Mouse (Mus musculus): Measurements from ENCODE around the gene 2310009B15Rik.

2310009B15Rik gene

DNA sequence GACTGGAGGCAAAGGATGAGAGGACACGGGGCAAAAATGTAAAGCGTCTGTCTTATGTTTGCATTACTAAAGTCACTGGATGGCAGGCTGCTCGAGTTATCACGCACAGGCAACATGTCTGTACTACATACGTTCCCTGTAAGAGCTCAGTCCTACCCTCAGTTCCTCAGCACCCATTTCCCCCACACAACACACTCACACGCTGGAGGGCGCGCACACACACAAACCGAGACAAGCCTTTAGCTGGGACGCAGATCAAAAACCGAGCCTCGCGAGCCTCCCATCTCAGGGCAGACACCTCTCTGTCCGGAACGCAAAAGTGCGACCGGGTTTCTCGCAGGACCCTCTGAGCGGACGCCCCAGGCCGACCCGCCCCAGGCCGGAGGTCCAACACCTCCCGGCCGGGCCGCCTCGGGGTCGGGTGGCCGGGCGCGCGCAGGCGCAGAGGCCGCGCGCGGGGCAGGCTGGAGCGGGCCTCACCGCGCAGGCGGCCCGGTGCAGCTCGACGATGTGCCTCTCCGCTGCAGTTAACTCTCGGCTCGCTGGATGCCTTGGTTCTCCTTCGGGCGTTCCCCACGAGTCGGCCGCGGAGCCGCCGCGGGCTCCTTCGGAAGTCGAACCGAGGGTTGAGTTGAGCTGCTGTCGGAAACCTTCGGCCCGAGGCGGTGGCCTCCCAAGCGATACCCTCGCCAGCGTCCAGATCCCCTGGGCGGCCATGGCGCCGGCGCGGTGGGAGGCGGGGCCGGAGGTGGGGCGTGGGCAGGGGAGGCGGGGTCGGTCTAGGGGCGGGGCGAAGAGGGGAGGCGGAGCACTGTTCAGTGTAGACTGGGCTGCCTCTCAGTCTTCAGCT, at the start of gene 2310009B15Rik:
TSS of gene 2310009B15Rik (minus strand) at position 752 of the 850 bp plus-strand sequence.
- DNase-seq (ENCODE audit: low spot score) = peak; percentile 47

DNA sequence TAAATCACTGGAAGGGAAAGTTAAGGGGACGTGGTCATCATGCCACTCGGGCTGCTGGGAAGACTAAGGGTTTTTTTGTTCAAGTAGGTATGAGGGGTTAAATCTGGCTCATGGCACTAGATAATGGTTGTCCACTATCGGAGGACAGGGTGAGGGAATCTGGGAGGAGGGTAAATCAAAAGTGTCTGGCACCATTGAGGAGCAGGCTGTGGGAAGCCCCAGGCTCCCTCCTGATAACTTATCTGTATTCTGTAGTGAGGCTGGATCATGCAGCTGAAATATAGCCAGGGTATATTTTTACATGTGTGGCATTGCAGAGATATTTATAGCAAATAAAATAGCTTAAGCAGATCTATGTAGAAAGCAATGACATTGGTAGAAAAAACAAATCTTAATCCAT, 49.6 kb upstream of the 2310009B15Rik start:
- DNase-seq (ENCODE audit: low spot score) = no peak

DNA sequence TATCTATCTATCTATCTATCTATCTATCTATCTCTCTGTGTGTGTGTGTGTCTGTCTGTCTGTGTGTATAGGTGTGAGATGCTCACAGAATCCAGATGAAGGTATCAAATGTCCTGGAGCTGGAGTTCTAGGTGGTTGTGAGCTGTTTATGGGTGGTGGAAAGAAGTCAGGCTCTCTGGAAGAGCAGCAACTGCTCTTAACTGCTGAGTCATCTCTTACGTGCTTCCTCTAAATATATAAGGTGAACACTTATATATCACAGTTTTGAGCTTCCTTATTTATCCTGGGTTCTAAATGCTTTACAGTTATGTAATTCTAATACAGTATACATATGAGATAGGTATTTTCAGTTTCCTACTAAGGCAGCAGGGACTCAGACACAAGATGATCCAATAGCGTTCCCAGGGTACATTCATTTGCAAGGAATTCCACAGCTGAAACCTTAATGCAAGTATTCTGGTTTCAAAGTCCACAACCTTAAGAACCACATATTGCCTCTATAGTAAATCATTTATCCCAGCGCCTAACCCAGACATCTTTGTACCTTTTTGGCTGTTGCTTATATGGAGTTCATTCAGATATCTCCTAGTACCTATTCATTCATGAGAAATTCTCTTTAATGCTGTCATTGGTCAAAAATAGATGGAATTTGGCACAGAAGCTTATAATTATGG, 48.6 kb upstream of the 2310009B15Rik start:
- DNase-seq (ENCODE audit: low spot score) = no peak

DNA sequence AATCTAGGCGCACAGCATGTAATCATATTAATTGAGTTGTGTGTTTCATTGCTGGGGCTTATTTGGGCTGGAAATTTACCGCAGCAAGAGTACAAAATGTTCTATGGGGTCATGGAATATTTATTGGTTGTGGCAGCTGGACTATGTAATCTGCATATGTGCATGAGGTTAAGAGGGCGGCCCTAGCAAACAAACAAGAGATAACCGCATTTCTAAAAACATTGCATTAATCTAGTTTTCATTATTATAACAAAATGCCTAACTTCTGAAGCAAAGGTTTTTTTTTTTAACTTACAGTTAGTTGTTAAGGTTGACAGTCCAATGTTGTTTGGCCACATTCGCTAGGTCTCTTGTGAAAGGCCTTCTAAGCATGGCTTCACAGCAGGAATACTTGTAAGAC, 47.2 kb upstream of the 2310009B15Rik start:
- DNase-seq (ENCODE audit: low spot score) = no peak

DNA sequence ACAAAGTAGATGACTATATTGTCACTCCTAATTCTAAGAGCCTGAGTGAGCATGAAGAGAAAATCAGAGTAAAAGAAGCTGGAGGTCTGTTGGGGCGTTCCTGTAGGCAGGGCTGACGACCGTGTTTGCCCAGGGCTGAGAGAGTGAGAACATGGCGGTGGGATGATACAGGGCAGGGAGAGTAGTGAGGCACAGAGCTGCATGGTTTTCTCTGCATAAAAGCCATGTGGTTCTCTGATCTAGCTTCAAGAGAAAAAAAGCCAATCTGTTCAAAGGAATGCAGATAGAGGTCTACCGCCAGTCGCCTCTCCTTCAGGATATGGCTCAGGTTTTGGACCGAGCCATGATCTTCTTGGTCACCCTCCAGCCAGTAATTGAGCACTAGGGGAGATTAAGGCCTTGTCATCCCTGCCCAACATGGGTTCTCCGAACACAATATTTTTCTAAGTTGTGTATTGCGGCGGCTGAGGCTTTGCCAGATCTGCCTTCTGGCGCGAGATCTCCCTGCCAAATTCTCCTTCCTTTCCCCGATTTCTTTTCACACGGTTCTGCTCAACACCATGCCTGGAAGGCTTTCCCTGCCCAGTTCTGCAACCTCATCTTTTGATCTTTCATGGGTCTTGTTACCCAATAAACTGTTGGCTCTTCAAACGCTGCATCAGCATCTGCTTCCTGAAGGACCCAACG, 44.9 kb upstream of the 2310009B15Rik start:
- DNase-seq (ENCODE audit: low spot score) = peak; percentile 11

DNA sequence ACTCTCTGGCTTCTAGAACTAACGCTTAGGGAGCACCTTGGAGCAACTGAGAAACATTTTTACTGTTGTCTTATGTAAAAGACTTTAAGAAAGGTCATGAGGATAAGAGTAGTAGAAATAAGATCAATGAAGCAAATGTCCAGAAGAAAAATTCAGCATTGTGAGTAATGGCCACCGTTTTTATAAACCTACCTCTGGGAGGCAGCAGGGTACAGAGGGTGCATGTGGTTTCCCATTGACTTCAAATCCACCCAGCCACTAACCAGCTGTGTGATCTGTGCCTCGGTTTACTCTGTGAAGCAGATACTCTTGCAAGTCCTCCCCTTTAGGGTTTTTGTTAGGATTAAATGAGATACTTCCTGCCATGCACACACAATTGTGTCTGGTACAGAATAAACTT, 39.4 kb upstream of the 2310009B15Rik start:
- DNase-seq (ENCODE audit: low spot score) = no peak

DNA sequence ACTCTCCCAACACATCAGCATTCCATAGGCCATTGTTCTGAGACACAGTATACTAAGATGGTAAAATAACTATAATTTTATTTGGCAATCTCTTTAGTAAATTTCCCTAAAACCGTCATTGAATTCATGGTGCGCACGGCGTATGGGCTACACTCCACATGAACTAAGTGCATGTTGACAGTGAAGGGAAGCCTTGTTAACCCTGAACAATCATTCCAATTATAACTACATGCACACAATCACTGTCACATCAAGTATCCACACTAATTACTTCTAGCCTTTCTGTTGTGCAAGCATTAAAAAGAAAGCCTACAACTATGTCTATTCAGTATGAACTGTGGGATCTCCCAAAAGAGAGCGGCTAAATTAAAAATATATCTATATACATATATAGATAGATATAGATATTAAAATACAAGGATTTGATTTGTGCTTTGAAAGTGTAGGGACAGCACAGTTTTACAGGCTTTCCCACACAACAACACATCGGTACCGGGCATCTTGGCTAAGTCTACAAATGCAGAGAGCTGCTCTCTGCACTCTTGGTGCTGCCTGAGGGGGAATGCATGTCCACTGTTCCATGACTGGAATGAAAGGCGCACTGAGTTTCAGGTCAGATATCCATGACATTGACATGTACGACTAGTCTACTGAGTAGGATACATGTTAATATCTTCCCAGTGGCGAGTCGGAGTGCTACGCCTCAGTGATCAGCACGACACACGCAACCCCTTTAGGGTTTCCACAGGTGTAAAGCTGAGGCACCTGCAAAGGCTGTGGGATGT, 21.0 kb upstream of the 2310009B15Rik start:
- no peak for DNase-seq (ENCODE audit: low spot score)

DNA sequence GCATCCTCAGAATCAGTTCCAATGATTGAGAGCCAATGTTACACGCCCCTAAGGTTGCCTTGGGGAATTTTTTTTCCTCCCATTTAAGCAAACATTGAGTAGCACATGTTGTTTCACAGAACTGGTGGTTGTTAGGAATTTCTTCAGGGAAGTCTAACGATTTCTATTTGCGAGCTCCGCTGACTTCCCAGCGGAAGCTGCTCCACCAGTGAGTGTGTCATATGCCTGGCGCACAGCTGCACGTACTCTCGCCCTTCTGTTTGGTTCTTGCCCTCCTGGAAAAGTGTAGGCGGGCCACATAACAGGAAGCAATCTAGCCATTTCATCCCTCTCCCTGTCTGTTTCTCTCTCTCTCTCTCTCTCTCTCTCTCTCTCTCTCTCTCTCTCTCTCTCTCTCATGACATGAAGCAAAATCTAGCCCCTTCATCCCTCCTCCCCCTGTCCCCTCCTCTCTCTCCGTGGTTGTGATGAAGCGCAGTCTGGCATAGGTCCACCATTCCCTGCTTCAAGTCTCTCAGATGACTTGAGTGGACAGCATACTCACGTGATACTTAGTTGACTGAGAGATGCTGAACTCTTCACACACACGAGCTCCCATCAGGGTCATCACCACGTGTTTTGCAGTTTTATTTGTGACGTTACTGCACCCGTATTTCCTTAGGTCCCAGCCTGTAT, 19.9 kb upstream of the 2310009B15Rik start:
- no peak for DNase-seq (ENCODE audit: low spot score)

DNA sequence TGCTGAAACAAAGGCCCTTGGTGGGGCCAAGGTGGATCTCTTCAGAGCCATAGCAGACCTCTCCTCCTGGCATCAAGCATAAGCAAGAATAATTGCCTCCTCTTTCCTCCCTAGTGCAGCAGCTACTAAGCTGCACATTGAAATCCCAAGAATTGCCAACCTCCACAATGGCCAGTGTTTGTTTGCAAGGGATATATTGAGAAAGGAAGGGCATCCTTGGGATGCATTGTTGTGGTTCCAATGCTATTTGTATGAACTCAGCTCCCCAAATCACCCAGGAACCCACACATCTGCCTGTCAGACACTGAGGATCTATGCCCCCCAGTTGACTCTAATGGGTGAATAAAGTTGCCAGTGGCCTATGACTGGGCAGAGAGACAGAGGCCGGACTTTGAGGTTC, 5.8 kb downstream of the 2310009B15Rik start:
- DNase-seq (ENCODE audit: low spot score) = no peak

DNA sequence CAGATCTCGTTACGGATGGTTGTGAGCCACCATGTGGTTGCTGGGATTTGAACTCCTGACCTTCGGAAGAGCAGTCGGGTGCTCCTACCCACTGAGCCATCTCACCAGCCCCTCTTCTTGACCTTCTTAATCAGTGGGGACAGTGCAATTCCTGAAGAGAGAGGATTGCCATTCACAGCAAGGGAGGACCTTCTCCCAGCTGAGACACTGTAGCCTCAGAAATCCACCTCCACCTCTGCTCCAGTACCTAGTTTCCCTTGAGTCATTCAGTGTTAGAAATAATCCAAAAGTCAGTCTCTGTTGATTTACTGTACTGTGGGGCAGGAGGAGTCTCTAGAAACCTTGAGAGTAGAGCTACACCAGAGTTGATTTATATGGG, 6.5 kb downstream of the 2310009B15Rik start:
- no peak for DNase-seq (ENCODE audit: low spot score)

DNA sequence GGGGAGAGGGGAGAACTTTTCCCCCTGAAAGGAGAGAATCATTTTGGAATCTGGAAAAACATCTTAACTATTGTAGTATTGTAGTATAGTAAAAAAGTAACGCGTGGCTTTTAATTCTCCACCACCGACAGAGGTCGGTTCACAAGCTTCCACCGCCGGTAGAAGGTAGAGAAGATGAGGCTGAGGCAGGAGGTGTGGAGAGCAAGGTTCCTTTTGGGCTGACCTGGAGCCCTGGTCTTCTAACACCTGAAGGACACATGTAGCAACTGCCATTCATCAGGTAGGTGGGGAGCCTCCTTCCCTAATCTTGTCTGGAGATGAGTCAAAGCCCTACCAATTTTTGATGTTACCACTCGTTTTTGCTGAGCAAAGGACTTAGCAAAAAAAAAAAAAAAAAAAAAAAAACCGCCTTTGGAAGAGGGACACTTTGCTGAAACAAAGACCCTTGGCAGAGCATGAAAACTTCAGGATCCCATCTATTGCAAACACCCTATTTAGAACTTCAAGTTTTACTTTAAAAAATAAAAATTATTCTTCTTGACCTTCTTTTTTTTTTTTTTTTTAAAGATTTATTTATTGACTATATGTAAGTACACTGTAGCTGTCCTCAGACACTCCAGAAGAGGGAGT, 7.0 kb downstream of the 2310009B15Rik start:
- no peak for DNase-seq (ENCODE audit: low spot score)

DNA sequence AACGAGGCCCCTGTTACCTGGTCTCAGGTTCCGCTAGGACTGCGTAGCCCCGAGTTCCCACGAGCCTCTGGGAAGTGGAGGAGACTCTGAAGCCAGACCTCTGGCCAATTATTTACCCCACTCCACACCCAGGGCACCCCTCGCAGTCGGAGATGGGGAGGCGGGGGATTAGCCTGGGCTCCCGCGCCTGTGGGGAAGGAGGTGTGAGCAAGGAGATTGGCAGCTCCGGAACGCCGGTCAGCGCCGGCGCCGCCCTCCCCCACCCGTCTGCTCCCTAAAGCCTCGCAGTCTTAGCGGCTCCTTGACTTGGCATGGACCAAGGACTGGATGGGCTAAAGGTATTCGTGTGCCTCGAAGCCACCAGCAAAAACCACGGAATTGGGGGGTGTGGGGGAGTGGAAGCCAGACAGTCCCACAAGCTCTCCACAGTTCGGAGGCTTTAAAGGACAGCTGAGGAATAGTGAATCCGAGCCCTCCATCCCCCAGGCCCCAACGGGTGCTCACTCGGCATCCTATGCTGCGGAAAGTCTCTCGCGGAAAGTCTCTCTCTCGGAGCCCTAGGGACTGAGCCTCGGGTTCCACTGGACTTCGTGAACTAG, 8.0 kb downstream of the 2310009B15Rik start, which contains the start of gene Lhx9:
TSS of gene Lhx9 (minus strand) at position 67 of the 599 bp plus-strand sequence.
- DNase-seq (ENCODE audit: low spot score) = no peak

DNA sequence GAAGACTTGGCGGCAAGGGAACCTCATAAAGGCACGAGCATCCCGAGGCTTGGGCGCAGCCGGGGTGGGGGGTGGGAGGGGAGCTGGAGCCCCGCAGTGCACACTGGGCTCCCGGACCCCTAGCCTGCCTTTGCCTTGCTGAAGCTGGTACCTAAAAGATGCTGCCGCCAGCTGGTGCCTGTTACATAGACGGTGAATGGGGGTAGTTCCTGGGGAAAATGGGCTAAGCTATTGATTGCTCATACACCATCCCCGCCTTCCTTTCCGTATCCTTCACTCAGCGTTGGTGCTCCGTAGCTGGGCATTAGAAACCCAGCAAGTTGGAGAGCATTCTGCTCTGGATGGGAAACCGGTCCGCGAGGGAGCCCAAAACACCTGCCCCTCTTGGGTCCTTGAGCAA, 8.6 kb downstream of the 2310009B15Rik start:
- DNase-seq (ENCODE audit: low spot score) = no peak

DNA sequence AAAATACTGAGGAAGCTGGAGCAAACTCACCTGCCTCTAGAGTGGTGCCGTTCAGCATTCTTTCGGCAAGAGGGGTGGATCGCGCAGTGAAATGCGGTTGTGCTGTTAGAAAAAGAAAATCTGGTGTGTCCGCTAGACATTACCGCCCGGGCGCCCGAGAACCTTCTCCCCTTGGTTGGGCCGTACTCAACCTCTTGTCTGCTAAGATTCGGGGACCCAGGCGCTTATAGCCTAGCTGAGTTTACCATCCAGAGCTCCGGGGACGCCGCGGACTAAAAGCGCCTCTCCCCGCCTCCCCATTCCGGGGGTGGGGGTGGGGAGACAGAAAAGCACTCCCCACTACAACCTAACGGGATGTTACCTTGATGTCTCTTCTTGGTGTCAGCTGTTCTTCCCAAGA, 9.5 kb downstream of the 2310009B15Rik start:
- no peak for DNase-seq (ENCODE audit: low spot score)

DNA sequence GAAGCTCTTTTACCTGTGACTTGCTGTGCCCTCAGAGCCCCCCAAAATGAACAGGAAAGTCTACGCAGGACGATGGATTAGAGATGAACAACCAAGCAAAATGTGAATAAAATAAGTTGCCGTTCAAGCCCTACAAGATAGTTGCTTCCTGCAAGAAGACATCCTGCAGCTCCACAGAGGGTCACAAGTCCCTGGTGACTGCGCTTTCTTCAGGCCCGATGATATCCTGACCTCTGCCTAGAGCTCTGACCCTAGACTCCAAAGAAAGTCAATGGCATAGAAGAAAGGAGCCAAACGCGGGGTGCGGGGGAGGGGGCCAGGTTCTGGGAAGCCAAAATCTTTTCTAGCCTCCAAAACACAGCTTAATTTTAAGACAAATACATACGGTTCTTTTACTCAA, 10.1 kb downstream of the 2310009B15Rik start:
- DNase-seq (ENCODE audit: low spot score) = no peak

DNA sequence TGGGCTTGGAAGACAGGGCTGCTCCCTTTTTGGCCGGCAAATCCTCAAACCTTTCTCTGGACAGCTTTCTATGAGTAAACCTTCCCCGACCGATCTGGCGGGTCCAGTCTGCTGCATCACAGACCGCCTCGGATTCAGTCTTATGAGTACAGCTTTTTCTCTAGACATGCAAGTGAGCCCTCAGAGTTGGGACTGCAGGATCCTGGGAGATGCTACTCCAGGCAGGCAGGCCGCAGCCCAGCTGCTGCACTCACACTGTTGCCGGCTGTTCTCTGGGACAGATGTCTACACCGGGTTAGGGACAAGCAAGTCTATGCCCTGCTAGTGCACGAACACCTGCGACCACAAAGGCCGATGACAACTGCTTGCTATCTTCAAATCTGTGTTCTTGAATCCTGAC, 10.5 kb downstream of the 2310009B15Rik start:
- no peak for DNase-seq (ENCODE audit: low spot score)

DNA sequence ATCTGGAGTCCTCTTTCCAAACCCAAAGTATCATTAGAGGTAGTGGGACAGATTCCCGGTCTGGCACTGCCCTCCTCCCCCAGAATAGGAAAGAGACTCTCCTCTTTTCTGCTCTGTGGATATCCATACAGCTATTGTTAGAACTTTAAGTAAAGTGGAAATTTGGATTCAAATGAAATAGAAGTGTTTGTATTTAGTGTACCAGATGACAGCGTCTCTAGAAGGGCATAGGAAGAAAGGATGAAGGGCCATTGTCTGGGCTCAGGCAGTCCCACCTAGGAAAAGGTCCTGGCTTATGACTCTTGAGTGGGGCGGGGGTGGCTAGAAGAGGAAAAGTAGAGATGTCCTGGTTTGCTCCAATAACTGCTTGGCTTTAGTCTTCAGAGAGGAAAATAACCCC, 11.2 kb downstream of the 2310009B15Rik start:
- no peak for DNase-seq (ENCODE audit: low spot score)

DNA sequence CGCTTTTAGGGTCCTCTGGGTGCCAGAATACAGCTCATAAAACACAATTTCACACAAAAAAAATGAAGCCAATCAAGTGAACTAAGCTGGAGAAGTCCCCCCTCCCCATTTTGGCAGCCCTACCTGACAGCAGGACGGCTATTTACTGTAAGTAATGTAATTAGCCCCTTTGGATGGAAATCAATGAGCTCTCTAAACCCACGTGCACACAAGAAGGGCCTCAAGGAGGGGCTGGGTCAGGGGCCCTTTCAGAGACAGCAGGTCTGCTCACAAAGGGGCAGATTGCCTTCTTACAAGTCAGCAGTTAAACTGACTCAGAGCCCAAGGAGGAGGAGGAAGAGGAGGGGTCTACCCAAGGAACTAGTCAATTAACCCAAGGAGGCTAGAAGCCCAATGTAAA, 12.5 kb downstream of the 2310009B15Rik start:
- no peak for DNase-seq (ENCODE audit: low spot score)

DNA sequence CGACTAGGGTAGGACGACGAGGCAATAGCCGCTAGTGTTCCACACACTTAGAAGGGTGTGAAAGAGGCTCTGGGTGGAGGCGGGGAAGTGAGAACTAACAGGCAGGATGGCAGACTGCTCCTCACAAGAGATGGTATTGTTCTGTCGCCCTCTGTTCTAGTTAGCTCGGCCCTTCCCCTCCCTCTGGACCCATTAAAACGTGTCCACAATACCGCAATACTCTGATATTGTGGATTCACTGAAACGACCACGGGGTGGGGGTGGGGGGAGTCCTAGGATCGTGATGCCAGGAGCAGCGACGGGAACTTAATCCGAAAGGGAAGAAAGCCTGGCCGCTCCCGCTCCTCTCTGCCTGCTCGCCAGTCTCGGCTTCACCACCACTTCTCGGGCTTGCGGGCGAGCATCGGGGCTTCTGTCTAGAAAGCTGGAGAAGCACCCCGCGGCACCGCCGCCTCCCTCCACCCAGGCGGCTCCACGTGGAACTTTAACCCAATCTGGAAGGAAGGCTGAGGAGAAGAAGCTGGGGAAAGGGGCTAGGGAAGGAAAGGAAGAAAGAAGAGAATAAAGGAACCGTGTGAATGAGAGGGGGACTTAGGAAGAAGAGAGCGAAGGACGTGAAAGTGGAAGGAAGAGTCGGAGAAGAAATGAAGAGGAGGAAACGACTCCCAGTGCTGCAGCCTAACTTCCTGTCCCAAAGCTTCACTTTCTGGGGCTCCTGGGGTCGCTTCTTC, 13.1 kb downstream of the 2310009B15Rik start:
- DNase-seq (ENCODE audit: low spot score) = no peak

DNA sequence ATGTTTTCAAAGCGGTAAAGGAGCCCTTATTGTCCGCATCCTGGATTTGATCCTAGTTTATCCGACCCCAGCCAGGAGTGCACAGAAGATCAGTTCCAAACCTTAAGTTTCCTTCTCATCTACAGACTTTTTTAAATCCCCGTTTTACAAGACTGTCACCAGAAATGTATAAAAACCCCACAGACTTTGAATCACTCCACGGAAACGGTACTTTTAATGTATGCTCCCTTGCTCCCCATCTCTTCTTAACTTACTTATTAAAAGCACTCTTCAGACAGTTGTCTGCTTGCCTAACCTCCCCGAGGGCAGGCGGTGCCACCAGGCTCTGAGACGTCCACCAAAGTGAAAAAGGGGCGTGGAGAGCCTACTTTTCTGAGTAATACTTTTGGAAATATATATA, 13.9 kb downstream of the 2310009B15Rik start:
- DNase-seq (ENCODE audit: low spot score) = no peak

Measured in left cerebral cortex, adult 11 months (tissue).